Mouse (Mus musculus) lung, embryonic 16.5 days (tissue): Measurements from ENCODE around the gene Gsx1. TPM values are rescaled to one million over a fixed set of nuclear protein-coding genes. Genes with fewer than 3 reads are reported as not detected.
A peak's percentile ranks its signal among the peaks of the same experiment; 100 is the strongest.

Experiments used
- ATAC-seq: fragments of 200-750 bp; cut with Nextera tagmentation; 2 replicates; pipeline ENCODE4 v1.8.0; 2017; ENCODE audit warnings: low read depth, mild to moderate bottlenecking, moderate library complexity
- H3K27ac ChIP-seq: fragments of 300-500 bp; sonication (generic); 2 replicates; pipeline ENCODE4 v1.5.1; 2014; ENCODE audit warnings: mild to moderate bottlenecking, control low read depth, low read length
- H3K27me3 ChIP-seq: fragments of 300-500 bp; sonication (generic); 2 replicates; pipeline ENCODE4 v1.6.1; 2014; ENCODE audit warnings: low read depth, low read length, mixed read lengths; ENCODE audit not compliant: control insufficient read depth, insufficient read depth
- H3K36me3 ChIP-seq: fragments of 300-500 bp; sonication (generic); 2 replicates; pipeline ENCODE4 v1.6.1; 2014; ENCODE audit warnings: low read length; ENCODE audit not compliant: control insufficient read depth, insufficient read depth
- H3K4me1 ChIP-seq: fragments of 300-500 bp; sonication (generic); replicated peaks from 2 replicates; pipeline ENCODE4 v1.6.1; 2014; ENCODE audit warnings: low read length, mixed read lengths; ENCODE audit not compliant: control insufficient read depth, insufficient read depth
- H3K4me2 ChIP-seq: fragments of 300-500 bp; sonication (generic); 2 replicates; pipeline ENCODE4 v1.6.1; 2014; ENCODE audit warnings: low read depth, low read length, control low read depth
- H3K4me3 ChIP-seq: fragments of 300-500 bp; sonication (generic); 2 replicates; pipeline ENCODE4 v1.5.1; 2014; ENCODE audit warnings: mild to moderate bottlenecking, low read length, control low read depth
- H3K9ac ChIP-seq: fragments of 300-500 bp; sonication (generic); 2 replicates; pipeline ENCODE4 v1.6.1; 2014; ENCODE audit warnings: low read length, control low read depth
- H3K9me3 ChIP-seq: fragments of 300-500 bp; sonication (generic); 2 replicates; pipeline ENCODE4 v1.6.1; 2016; ENCODE audit warnings: low read length; ENCODE audit not compliant: control insufficient read depth
- WGBS: fragments of 180-500 bp; shearing (Covaris S2); extraction: QIAGEN DNeasy Blood & Tissue Kit; methylation state at CpG from one replicate; pipeline ENCODE4 v1.1.7; 2014; 5-methylcytosine and 5-hydroxymethylcytosine counted together
- polyA plus RNA-seq: library from polyadenylated mRNA; unstranded; fragments of >200 nt; fragmentation: Nextera tagmentation; extraction: Ambion mirVana; gene quantifications from 2 replicates; pipeline ENCODE4 v1.2.1, GENCODE M21; 2015

Gene Gsx1
- not detected in 2 replicates for polyA plus RNA-seq

GRCm38 (mm10) chr5:147188571-147188975, at the start of gene Gsx1:
TSS of gene Gsx1 (plus strand) at chr5:147188696.
- no peaks in the 10 kb centered on the region for H3K36me3 ChIP-seq
- under 1% methylated on average over 36 of the region's 37 CpGs for WGBS
- no peak within 1 kb of the TSS for H3K9ac ChIP-seq
- peaks cover 87% of the 10 kb centered on the region for H3K27me3 ChIP-seq
- peak within 1 kb of the TSS; percentile 45 for H3K4me2 ChIP-seq
- peaks cover 8% of the 10 kb centered on the region for H3K4me1 ChIP-seq
- ATAC-seq = peak; percentile 69
- no peaks in the 10 kb centered on the region for H3K9me3 ChIP-seq
- H3K27ac ChIP-seq = no peak within 1 kb of the TSS
- peak within 1 kb of the TSS; percentile 30 for H3K4me3 ChIP-seq

GRCm38 (mm10) chr5:147147340-147147739, 41.2 kb upstream of the Gsx1 start:
- Histone ChIP-seq H3K9ac (no peak overlapping the region), H3K27ac (no peak overlapping the region), H3K4me2 (no peak overlapping the region), H3K4me3 (no peak overlapping the region), H3K4me1 (no peaks in the 10 kb centered on the region), H3K36me3 (no peaks in the 10 kb centered on the region), H3K27me3 (no peaks in the 10 kb centered on the region), H3K9me3 (no peaks in the 10 kb centered on the region)
- no peak for ATAC-seq

GRCm38 (mm10) chr5:147154806-147155371, 33.6 kb upstream of the Gsx1 start:
- H3K4me3 ChIP-seq = no peak overlapping the region
- no peak overlapping the region for H3K9ac ChIP-seq
- ATAC-seq = no peak
- peaks cover 3% of the 10 kb centered on the region; the same call in 1 of the 2 replicates for H3K27me3 ChIP-seq
- no peaks in the 10 kb centered on the region for H3K36me3 ChIP-seq
- no peak overlapping the region for H3K4me2 ChIP-seq
- H3K27ac ChIP-seq = no peak overlapping the region
- 12% methylated on average over 13 of the region's 13 CpGs for WGBS
- no peaks in the 10 kb centered on the region for H3K9me3 ChIP-seq
- no peaks in the 10 kb centered on the region for H3K4me1 ChIP-seq

- ATAC-seq = no peak
- H3K27ac ChIP-seq = no peak overlapping the region
- peaks cover 3% of the 10 kb centered on the region; the same call in 1 of the 2 replicates for H3K27me3 ChIP-seq
- no peaks in the 10 kb centered on the region for H3K9me3 ChIP-seq
- H3K4me2 ChIP-seq = no peak overlapping the region
- no peak overlapping the region for H3K4me3 ChIP-seq
- no peaks in the 10 kb centered on the region for H3K4me1 ChIP-seq
- 17% methylated on average over 13 of the region's 13 CpGs for WGBS
- no peaks in the 10 kb centered on the region for H3K36me3 ChIP-seq
- H3K9ac ChIP-seq = no peak overlapping the region
Measured at GRCm38 (mm10) chr5:147155449-147156133, 32.9 kb upstream of the Gsx1 start.

GRCm38 (mm10) chr5:147156376-147156775, 32.1 kb upstream of the Gsx1 start:
- Histone ChIP-seq H3K27ac (no peak overlapping the region), H3K9ac (no peak overlapping the region), H3K9me3 (no peaks in the 10 kb centered on the region), H3K4me1 (no peaks in the 10 kb centered on the region), H3K27me3 (peaks cover 3% of the 10 kb centered on the region; the same call in 1 of the 2 replicates), H3K4me2 (no peak overlapping the region), H3K4me3 (no peak overlapping the region), H3K36me3 (no peaks in the 10 kb centered on the region)
- no peak for ATAC-seq
- WGBS = 17% methylated on average over 3 of the region's 3 CpGs

- no peak overlapping the region for H3K27ac ChIP-seq
- WGBS = 64% methylated on average over 7 of the region's 7 CpGs
Measured at GRCm38 (mm10) chr5:147157441-147157840, 31.1 kb upstream of the Gsx1 start.

GRCm38 (mm10) chr5:147159320-147159719, 29.2 kb upstream of the Gsx1 start:
- no peak for ATAC-seq
- H3K4me1 ChIP-seq = no peaks in the 10 kb centered on the region
- no peaks in the 10 kb centered on the region for H3K9me3 ChIP-seq
- no peaks in the 10 kb centered on the region for H3K36me3 ChIP-seq
- peaks cover 3% of the 10 kb centered on the region; the same call in 1 of the 2 replicates for H3K27me3 ChIP-seq
- WGBS = 68% methylated on average over 6 of the region's 6 CpGs
- no peak overlapping the region for H3K4me3 ChIP-seq
- no peak overlapping the region for H3K4me2 ChIP-seq
- no peak overlapping the region for H3K27ac ChIP-seq
- no peak overlapping the region for H3K9ac ChIP-seq

More at GRCm38 (mm10) chr5:147157441-147157840, 31.1 kb upstream of the Gsx1 start:
- H3K4me1 ChIP-seq = no peaks in the 10 kb centered on the region
- H3K9ac ChIP-seq = no peak overlapping the region
- H3K4me2 ChIP-seq = no peak overlapping the region
- H3K4me3 ChIP-seq = no peak overlapping the region
- ATAC-seq = no peak
- no peaks in the 10 kb centered on the region for H3K36me3 ChIP-seq
- no peaks in the 10 kb centered on the region for H3K9me3 ChIP-seq
- H3K27me3 ChIP-seq = peaks cover 3% of the 10 kb centered on the region; the same call in 1 of the 2 replicates

GRCm38 (mm10) chr5:147159792-147160191, 28.7 kb upstream of the Gsx1 start:
- Histone ChIP-seq H3K4me1 (no peaks in the 10 kb centered on the region), H3K9me3 (no peaks in the 10 kb centered on the region), H3K4me3 (no peak overlapping the region), H3K4me2 (no peak overlapping the region), H3K27me3 (peaks cover 2% of the 10 kb centered on the region; the same call in 1 of the 2 replicates), H3K36me3 (no peaks in the 10 kb centered on the region), H3K27ac (no peak overlapping the region), H3K9ac (no peak overlapping the region)
- WGBS = 72% methylated on average over 2 of the region's 2 CpGs
- ATAC-seq = no peak

GRCm38 (mm10) chr5:147165060-147165459, 23.4 kb upstream of the Gsx1 start:
- Histone ChIP-seq H3K27ac (no peak overlapping the region), H3K4me3 (no peak overlapping the region), H3K4me1 (no peaks in the 10 kb centered on the region), H3K36me3 (no peaks in the 10 kb centered on the region), H3K9me3 (no peaks in the 10 kb centered on the region), H3K9ac (no peak overlapping the region), H3K27me3 (no peaks in the 10 kb centered on the region; the same call in 1 of the 2 replicates), H3K4me2 (no peak overlapping the region)
- WGBS = 75% methylated on average over 6 of the region's 6 CpGs
- ATAC-seq = no peak
